8 mouse cellular contexts compared by ENCODE assay signal in genomic region chr11:97619391-97619795, GRCm38 (mm10). TPM values are rescaled to one million over a fixed set of nuclear protein-coding genes. Genes with fewer than 3 reads are reported as not detected.
DNase-seq lines count a peak whose midpoint lies in the region; ATAC-seq and TF ChIP-seq lines count a peak whose summit lies in the region.

No protein-coding gene starts in this region.

- no peak overlapping the region for H3K9ac ChIP-seq in hindbrain, embryonic 11.5 days (ENCODE audit: low read depth, low read length)
- H3K9ac ChIP-seq in CH12.LX (ENCODE audit: insufficient read depth, low read depth) = no peak overlapping the region

- peak; percentile 46 for DNase-seq in hindbrain, embryonic 11.5 days (ENCODE audit: low spot score)
- DNase-seq in hindbrain, embryonic 10.5 days (ENCODE audit: low spot score) = no peak
- DNase-seq in CH12.LX (ENCODE audit: extremely low read depth) = peak; percentile 48
- DNase-seq in frontal cortex, postnatal 25 days (ENCODE audit: low spot score in 2 of 2) = peak; percentile 65 to 67
- peak; percentile 93 to 97 for DNase-seq in kidney, postnatal 36 days

- H3K27me3 ChIP-seq in hindbrain, embryonic 11.5 days (ENCODE audit: control insufficient read depth, insufficient read depth, low read length) = no peaks in the 10 kb centered on the region; the same call in 1 of the 2 replicates
- H3K27me3 ChIP-seq in hindbrain, embryonic 10.5 days (ENCODE audit: insufficient read depth, poor library complexity, severe bottlenecking) = peaks cover 68% of the 10 kb centered on the region
- H3K27me3 ChIP-seq in CH12.LX (replicated peaks) = peaks cover 38% of the 10 kb centered on the region

- no peak for TF ChIP-seq EP300 in CH12.LX (IDR thresholded peaks at IDR 0.05; ENCODE audit: low read length)

- H3K4me2 ChIP-seq in hindbrain, embryonic 11.5 days (replicated peaks; ENCODE audit: low read depth, low read length) = no peak overlapping the region
- H3K4me2 ChIP-seq in CH12.LX (ENCODE audit: insufficient read depth, low read depth, poor library complexity, severe bottlenecking) = no peak overlapping the region

- no peaks in the 10 kb centered on the region for H3K79me2 ChIP-seq in CH12.LX (replicated peaks; ENCODE audit: control insufficient read depth, extremely low read depth, insufficient read depth, poor library complexity, severe bottlenecking)

- no peak overlapping the region for H3K4me3 ChIP-seq in hindbrain, embryonic 11.5 days (ENCODE audit: low read depth, low read length)
- no peak overlapping the region for H3K4me3 ChIP-seq in hindbrain, embryonic 10.5 days
- H3K4me3 ChIP-seq in CH12.LX (replicated peaks in 1 of 3; ENCODE audit: low read depth in 2 of 3, low read length in 2 of 3, poor library complexity in 1 of 3) = no peak overlapping the region

- 52% methylated on average over 5 of the region's 5 CpGs for WGBS in hindbrain, embryonic 11.5 days
- 51% methylated on average over 5 of the region's 5 CpGs for WGBS in hindbrain, embryonic 10.5 days

- H3K4me1 ChIP-seq in hindbrain, embryonic 11.5 days (replicated peaks; ENCODE audit: control insufficient read depth, insufficient read depth, low read length) = no peaks in the 10 kb centered on the region
- no peaks in the 10 kb centered on the region; the same call in 1 of the 2 replicates for H3K4me1 ChIP-seq in hindbrain, embryonic 10.5 days (replicated peaks)
- peaks cover 11 to 19% of the 10 kb centered on the region in 2 experiments for H3K4me1 ChIP-seq in CH12.LX (ENCODE audit: control insufficient read depth in 1 of 2, insufficient read depth in 2 of 2)

- no peaks in the 10 kb centered on the region for H3K9me3 ChIP-seq in hindbrain, embryonic 11.5 days (ENCODE audit: control insufficient read depth, low read length)
- no peaks in the 10 kb centered on the region for H3K9me3 ChIP-seq in hindbrain, embryonic 10.5 days
- peaks cover 3% of the 10 kb centered on the region for H3K9me3 ChIP-seq in CH12.LX (replicated peaks; ENCODE audit: low read length)

- no peak for ATAC-seq in hindbrain, embryonic 11.5 days (ENCODE audit: low FRiP score)
- ATAC-seq in cerebellum, adult (ENCODE audit: insufficient number of reproducible peaks, low FRiP score, low TSS enrichment) = peak; percentile 15; the same call in 1 of the 2 replicates
- ATAC-seq in megakaryocyte progenitor cell, adult 5-6 weeks (replicated peaks; ENCODE audit: poor library complexity) = peak; percentile 61
- no peak for ATAC-seq in monocyte, adult 5-6 weeks (replicated peaks; ENCODE audit: insufficient number of reproducible peaks, low FRiP score, low TSS enrichment, poor library complexity, severe bottlenecking)

- H3K36me3 ChIP-seq in hindbrain, embryonic 11.5 days (ENCODE audit: control insufficient read depth, insufficient read depth, low read length) = no peaks in the 10 kb centered on the region
- H3K36me3 ChIP-seq in hindbrain, embryonic 10.5 days = no peaks in the 10 kb centered on the region
- no peaks in the 10 kb centered on the region for H3K36me3 ChIP-seq in CH12.LX (replicated peaks in 1 of 2; ENCODE audit: control insufficient read depth in 1 of 2, insufficient read depth in 1 of 2, low read length in 1 of 2)

- dilution Hi-C loops in CH12.LX (cut with MboI; ENCODE audit: extremely low pct_ligation_motif_present, extremely low pct_unique_long_range_greater_than_20kb, low sequenced_read_pairs) = no loop called here

- no peak overlapping the region for H3K27ac ChIP-seq in hindbrain, embryonic 11.5 days (ENCODE audit: low read depth, low read length)
- no peak overlapping the region for H3K27ac ChIP-seq in hindbrain, embryonic 10.5 days
- no peak overlapping the region for H3K27ac ChIP-seq in CH12.LX (ENCODE audit: insufficient read depth, low read depth)

- peak; percentile 57 for TF ChIP-seq RAD21 in CH12.LX (IDR thresholded peaks at IDR 0.05; ENCODE audit: low read depth, low read length)

- peak; percentile 24 to 78; a peak in 3 of 4 replicates for TF ChIP-seq CTCF in CH12.LX (conservative IDR thresholded peaks at IDR 0.05 in 1 of 2, IDR thresholded peaks at IDR 0.05 in 1 of 2; ENCODE audit: low read depth in 2 of 2, low read length in 2 of 2)

- no peak for TF ChIP-seq POLR2A in CH12.LX (IDR thresholded peaks at IDR 0.05; ENCODE audit: low read depth, low read length)

- in situ Hi-C loops in CH12.LX (cut with MboI; ENCODE audit: low pct_ligation_motif_present, low pct_unique_long_range_greater_than_20kb, low sequenced_read_pairs) = no loop called here

TF ChIP-seq in CH12.LX, 34 proteins besides CTCF, POLR2A, EP300 and RAD21:
- TF ChIP-seq SMC3 (IDR thresholded peaks at IDR 0.05; ENCODE audit: low read depth, low read length) (peak; percentile 72), USF1 (IDR thresholded peaks at IDR 0.05; ENCODE audit: low read depth, low read length) (no peak), ZC3H11A (IDR thresholded peaks at IDR 0.05; ENCODE audit: low read depth, low read length) (no peak)

RNA-seq across cellular contexts. Expression of gene Epop, which starts 10.1 kb away (rescaled TPM):
- polyA plus RNA-seq in hindbrain, embryonic 11.5 days (2014; fragmentation: Nextera tagmentation; extraction: Ambion mirVana) = 5.7 and 9.1 TPM in 2 replicates
- polyA plus RNA-seq in hindbrain, embryonic 10.5 days (2016; fragmentation: Nextera tagmentation; extraction: Ambion mirVana) = 13.4 and 14.3 TPM in 2 replicates
- total RNA-seq in CH12.LX (2012; rRNA removed) (4.2 and 5.0 TPM in 2 replicates), CH12.LX (2014; rRNA removed) (1.7 and 2.1 TPM in 2 replicates)
- polyA plus RNA-seq in CH12.LX (2012; ENCODE audit: insufficient read length, low read depth) = 8.3 and 8.4 TPM in 2 replicates
- total RNA-seq in megakaryocyte progenitor cell, adult 5-6 weeks (2015) = 3.4 and 4.0 TPM in 2 replicates
- 0.62 and 0.91 TPM in 2 replicates for total RNA-seq in megakaryocyte progenitor cell, adult 5-6 weeks (2017)
- total RNA-seq in monocyte, adult 5-6 weeks (2017) = 0.75 to 1.8 TPM (median 0.95 TPM) in 3 replicates

RNA-seq across cellular contexts. Expression of gene Srcin1, which starts 43.4 kb away (rescaled TPM):
- polyA plus RNA-seq in hindbrain, embryonic 11.5 days (2014; fragmentation: Nextera tagmentation; extraction: Ambion mirVana) = 1.9 and 2.2 TPM in 2 replicates
- polyA plus RNA-seq in hindbrain, embryonic 10.5 days (2016; fragmentation: Nextera tagmentation; extraction: Ambion mirVana) = 0.76 and 1.8 TPM in 2 replicates
- total RNA-seq in CH12.LX (2012; rRNA removed) = 0.08 TPM in 2 replicates
- total RNA-seq in CH12.LX (2014; rRNA removed) = not detected in 2 replicates
- 0.09 and 0.12 TPM in 2 replicates for polyA plus RNA-seq in CH12.LX (2012; ENCODE audit: insufficient read length, low read depth)
- total RNA-seq in megakaryocyte progenitor cell, adult 5-6 weeks (2015) = 0.02 TPM in 1 of 2 replicates, not detected in the other
- not detected in 2 replicates for total RNA-seq in megakaryocyte progenitor cell, adult 5-6 weeks (2017)
- total RNA-seq in monocyte, adult 5-6 weeks (2017) = 0.10 to 0.58 TPM (median 0.21 TPM) in 3 replicates

RNA-seq across cellular contexts. Expression of gene Mllt6, which starts 43.8 kb away (rescaled TPM):
- 4.1 and 4.2 TPM in 2 replicates for polyA plus RNA-seq in hindbrain, embryonic 11.5 days (2014; fragmentation: Nextera tagmentation; extraction: Ambion mirVana)
- 2.1 and 2.2 TPM in 2 replicates for polyA plus RNA-seq in hindbrain, embryonic 10.5 days (2016; fragmentation: Nextera tagmentation; extraction: Ambion mirVana)
- total RNA-seq in CH12.LX (2012; rRNA removed) = 50.7 and 55.6 TPM in 2 replicates
- 24.3 and 25.3 TPM in 2 replicates for total RNA-seq in CH12.LX (2014; rRNA removed)
- 38.3 and 43.0 TPM in 2 replicates for polyA plus RNA-seq in CH12.LX (2012; ENCODE audit: insufficient read length, low read depth)
- total RNA-seq in megakaryocyte progenitor cell, adult 5-6 weeks (2015) = 3.3 and 4.5 TPM in 2 replicates
- 5.8 and 7.2 TPM in 2 replicates for total RNA-seq in megakaryocyte progenitor cell, adult 5-6 weeks (2017)
- 34.4 to 77.7 TPM (median 40.4 TPM) in 3 replicates for total RNA-seq in monocyte, adult 5-6 weeks (2017)

Comparison
In these comparisons a context has a peak if more than half of its experiments do, and no peak if none do; other contexts are left out.
1. ATAC-seq: peak in cerebellum, adult (single experiment) and megakaryocyte progenitor cell, adult 5-6 weeks (single experiment); none in hindbrain, embryonic 11.5 days (single experiment) and monocyte, adult 5-6 weeks (single experiment).